Mouse (Mus musculus) ES-CJ7 (cell line): ENCODE measurements at regions not wholly inside any gene's neighbourhood (a gene's known extent, or its start where the extent isn't known, plus 50 kb on each side); places are given as distances from the start of the nearest gene placed in this dataset.
A peak's percentile ranks its signal among the peaks of the same experiment; 100 is the strongest.

ENCODE experiments used
- DNase-seq: peaks from one replicate; pipeline ENCODE4 v3.0.0; 2011; ENCODE audit warnings: low read depth, low spot score

GRCm38 (mm10) chr3:139887265-139887664 is 681.8 kb downstream of the Stpg2 start:
- no peak for DNase-seq

DNA sequence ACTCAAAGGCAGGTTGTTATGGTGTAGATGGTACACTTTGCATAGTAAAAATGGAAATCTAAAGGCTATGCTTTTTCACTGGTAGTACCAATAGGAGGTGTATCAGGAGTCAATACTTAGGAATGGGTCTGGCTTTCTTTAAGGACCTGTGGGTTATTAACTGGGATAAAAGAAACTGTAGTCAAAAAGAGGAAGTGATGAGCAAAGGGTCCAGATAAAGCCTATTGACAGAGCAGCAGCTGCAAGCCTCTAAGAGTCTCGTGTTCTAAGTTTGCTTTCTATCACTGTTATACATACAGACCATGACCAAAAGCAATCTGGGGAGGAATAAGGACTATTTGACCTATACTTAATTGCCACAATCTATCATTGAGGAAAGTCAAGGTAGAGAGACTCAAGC is 683.0 kb downstream of the Stpg2 start:
- no peak for DNase-seq

DNA sequence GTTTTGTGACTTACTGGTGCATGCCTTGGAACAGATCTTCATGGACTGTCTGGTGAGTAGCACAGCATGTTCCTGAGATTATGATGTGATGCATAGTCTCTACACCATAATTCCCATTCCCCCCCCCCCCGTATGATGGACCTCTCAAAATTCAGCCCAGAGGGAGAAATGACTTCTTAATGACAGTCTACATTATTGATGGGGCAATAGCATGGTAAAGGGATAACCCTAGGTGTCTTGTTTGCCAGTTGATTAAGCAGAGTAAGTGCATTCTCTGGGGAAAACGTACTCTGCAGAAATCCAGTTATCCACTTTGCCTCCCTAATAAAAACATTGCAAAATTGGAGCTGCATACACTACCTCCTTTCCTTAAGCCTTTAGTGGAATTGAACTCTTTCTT is 684.7 kb downstream of the Stpg2 start:
- DNase-seq: no peak

GRCm38 (mm10) chr3:139897894-139898293 is 692.4 kb downstream of the Stpg2 start:
- DNase-seq: no peak

GRCm38 (mm10) chr3:139899213-139899612 is 693.7 kb downstream of the Stpg2 start:
- no peak for DNase-seq

GRCm38 (mm10) chr3:139913639-139914330 is 708.3 kb downstream of the Stpg2 start:
- no peak for DNase-seq

DNA sequence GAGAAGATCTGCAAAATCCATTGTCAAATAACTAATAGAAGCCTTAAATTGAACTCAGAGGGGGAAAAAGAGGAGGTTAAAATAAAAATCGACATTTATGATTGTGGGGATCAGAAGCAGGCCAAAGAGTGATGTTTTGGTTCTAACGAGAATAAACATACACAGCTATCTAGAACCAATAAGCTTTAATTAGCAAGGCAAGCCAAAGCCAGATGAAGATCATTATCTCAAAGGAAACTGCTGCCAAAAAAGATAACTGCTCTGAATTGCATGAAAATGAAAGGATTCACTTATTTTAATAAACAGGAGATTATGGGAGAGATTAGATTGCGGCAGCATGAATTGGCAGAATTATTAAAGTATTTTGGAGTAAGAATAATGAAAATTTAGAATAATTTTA is 716.8 kb downstream of the Stpg2 start:
- no peak for DNase-seq

GRCm38 (mm10) chr3:139933039-139933438 is 727.5 kb downstream of the Stpg2 start:
- no peak for DNase-seq

- no peak for DNase-seq
These were observed 740.7 kb downstream of the Stpg2 start for GRCm38 (mm10) chr3:139946209-139946608.

DNA sequence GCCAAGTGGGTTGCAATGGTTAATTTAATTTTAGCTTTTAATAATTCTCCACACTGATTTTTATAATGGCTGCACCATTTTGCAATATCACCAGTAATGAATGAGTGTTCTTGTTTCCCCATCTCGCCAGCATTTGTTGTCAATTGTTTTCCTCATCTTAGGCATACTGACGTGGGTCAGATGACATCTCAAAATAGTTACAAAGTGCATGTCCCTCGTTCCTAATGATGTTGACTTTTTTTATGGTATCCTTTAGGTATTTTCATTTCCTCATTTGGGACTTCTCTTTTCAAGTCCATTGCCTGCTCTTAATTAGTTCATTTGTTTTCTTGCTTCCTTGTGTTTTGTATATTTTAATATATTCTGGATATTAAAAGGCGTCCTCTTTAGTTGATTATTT is 741.8 kb downstream of the Stpg2 start:
- no peak for DNase-seq

GRCm38 (mm10) chr3:139949096-139949495 is 743.6 kb downstream of the Stpg2 start:
- peak; percentile 6 for DNase-seq

- no peak for DNase-seq
These were observed 744.7 kb downstream of the Stpg2 start for GRCm38 (mm10) chr3:139950016-139950705.

DNA sequence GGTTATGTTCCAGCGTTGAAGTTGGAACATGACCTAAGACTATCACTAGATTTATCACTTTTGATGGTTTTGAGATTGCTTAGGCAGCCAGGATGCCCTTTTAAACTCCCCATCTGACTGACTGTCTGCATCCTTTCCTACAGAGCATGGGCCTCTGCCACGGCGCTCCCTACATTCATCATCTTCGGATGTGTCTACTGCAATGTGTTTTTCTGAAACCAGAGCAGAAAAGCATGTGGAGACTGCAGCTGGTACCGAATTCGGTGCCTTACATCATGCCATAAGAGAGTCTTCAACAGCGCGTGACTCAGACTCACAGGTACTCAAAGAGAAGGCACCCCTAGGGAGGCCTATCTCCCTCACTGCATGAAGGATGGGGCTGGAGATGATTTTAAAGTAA is 746.0 kb downstream of the Stpg2 start:
- no peak for DNase-seq

- DNase-seq: no peak
These were observed 772.7 kb downstream of the Stpg2 start for GRCm38 (mm10) chr3:139978172-139978571.

DNA sequence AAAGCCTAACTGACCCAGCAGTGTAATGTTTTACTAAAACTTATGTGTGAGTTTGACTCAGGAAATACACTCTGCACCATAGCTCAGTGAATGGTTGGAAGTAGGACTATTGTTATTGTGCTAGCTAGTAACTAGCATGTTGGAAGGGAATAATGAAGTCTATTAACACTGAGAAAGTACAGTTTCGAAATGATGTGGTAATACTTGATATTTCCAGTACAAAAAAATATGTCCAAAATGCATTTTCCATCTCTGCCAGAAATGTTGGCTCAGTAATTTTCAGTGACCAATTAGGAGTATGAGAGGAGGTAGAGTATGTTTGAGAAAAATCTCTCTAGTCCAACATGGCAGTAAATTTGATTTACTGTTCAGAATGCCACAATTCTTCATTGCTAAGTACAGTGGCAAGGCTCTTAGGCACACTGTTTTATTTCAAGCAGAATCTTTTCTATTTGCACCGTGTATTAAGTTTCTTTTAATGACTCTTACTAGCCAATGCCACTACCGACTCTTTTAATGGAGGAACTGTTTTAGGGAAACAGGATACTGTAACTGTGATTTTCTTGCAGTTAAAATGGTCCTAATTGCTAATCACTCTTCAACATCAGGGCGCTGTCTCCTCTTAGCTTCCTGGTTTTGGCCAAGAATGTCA is 780.5 kb downstream of the Stpg2 start:
- DNase-seq: no peak

DNA sequence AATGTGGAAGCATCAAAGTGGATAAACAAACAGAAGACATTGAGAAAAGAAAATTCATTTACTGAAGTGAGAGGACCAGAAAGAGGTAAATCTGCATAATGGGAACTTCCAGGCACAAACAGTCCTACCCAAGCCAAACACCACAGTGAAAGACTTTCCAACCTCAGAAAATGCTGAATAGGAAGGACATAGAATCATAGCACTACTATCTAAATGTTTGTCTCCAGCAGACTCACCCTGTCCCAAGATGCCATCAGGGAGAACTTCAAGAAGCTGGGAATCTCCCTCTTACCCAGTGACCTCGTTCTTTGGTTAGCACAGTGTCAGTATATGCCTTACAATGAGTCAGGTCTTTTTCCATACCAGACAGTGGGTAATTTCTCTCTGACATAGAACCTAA is 783.4 kb downstream of the Stpg2 start:
- DNase-seq: no peak

GRCm38 (mm10) chr3:139989380-139989779 is 783.9 kb downstream of the Stpg2 start:
- DNase-seq: no peak

DNA sequence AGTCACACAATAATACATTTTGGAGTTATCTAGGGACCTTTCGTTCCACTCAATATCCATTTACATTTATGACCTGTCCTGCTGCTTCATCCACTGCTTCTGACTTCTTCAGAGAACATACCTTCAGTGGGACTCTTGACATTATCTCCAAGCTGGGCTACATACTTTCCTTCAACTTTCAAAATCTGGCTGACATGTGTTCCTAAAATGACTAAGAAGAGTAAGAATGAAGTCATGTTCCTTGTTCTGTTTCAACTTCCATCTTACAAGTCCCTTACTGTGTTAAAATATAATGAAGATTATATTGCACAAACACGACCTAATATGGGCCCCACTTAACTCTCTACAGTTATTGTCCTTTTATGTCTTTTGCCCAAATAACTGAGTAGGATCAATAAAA is 807.0 kb downstream of the Stpg2 start:
- no peak for DNase-seq

- DNase-seq: no peak
These were observed 828.6 kb downstream of the Stpg2 start for GRCm38 (mm10) chr3:140034101-140034500.

- no peak for DNase-seq
These were observed 829.6 kb downstream of the Stpg2 start for GRCm38 (mm10) chr3:140035142-140035541.

DNA sequence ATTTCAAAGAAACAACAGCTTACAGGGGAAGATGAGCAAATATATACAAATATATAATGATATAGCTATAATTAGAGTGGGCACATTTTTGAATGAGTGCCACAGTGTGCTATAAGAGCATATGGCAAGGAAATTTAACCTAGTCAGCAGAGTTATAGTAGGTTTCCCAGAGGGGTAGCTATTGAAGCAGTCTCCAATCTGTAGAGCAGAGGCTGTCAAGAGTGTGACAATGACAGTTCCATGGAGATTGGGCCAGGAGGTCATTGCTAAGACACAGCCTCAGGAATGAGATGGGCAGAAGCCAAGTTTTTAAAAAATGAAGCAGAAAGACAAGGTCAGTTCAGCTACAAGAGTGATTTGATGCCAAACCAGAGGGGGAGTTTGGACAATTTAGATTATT is 839.4 kb downstream of the Stpg2 start:
- DNase-seq: no peak

GRCm38 (mm10) chr3:140054634-140055033 is 849.1 kb downstream of the Stpg2 start:
- DNase-seq: no peak
